Mouse (Mus musculus): ENCODE measurements around the gene Prr5l. TPM values are rescaled to one million over a fixed set of nuclear protein-coding genes. Genes with fewer than 3 reads are reported as not detected.

The Prr5l gene
- polyA plus RNA-seq, 3 experiments from 2014 or later = 1.0 to 2.4 (median 2.4) TPM

DNA sequence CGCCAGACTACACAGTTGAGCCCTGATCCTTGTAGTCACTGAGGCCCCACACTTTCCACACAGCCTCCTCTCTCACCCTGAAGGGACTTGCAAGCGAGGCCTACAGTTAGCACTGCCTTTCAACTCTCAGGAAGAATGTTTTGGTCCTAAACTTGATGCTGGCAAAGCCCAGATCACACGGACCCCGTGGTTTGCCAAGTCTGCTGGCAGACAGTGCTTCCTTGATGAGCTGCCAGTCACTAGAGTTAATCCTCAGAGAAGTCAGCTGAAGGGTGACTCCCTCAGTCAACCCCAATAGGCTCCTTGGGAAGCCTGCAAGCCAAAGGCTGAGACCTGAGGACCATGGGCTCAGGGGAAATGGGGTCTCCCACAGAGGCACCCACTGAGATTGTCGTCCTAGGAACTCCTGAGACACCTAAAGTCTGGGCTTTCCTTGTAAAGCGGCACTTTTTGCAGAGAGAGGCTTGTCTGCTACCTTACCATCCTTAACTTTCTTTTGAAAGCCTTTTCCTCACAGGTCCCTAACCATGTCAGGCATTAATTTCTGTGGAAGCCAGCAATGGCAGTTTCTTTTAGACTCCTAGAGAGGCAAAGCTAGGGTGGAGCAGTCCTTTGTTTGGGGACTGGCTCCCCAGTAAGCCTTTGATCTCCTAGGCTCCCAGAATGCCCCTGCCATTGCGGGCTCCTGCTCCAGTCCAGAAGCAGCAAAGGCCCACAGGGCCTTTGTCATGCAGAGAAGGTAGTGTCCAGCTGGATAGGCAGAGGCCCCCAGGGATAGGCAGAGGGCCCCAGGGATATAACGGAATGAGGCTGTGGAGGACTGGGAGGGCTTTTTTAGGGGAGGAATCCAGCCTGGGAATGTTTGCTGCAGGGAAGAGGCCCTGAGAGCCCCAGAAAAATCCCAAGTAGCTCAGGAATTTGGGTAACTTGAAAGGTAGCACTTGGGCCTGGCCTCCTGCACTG, 160.2 kb downstream of the Prr5l start:
- no peak for ATAC-seq

DNA sequence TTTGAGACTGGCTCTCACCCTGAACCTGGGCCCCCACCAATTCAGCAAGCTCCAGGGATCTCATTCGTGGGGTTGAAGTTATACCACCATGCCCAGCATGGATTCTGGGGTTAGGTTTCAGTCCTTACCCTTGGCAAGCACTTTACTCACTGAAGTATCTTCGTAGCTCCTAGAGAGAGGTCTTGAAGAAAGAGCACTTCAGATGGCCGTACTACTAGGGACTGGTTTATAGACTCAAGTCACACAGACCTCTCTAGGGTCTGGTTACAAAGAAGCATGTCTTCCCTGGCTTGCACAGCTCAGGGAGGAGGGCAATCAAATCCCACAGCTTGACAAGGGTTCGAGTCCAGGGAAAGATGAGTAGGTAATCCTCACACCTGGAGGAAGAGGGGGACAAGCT, 161.0 kb downstream of the Prr5l start:
- no peak for ATAC-seq

DNA sequence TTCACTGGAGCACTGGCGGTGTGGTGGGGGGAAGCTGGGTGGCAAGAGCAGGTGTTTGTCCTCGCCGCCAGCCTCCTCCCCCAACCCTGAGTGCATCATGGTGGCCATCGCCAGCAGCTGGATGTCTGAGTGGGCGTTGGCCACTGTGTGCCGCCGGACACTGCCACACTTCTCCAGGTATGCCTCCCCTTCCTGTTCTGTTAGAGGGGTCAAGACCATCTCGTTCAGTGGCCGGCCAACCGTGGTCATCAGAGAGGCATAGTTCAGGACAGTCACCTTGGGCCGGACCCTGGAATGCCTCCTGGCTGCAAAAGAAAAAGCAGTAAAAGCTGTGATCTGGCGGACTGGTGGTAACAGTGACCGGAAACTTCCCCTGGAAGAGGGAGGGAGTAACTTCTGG, 165.7 kb downstream of the Prr5l start:
- ATAC-seq = no peak

DNA sequence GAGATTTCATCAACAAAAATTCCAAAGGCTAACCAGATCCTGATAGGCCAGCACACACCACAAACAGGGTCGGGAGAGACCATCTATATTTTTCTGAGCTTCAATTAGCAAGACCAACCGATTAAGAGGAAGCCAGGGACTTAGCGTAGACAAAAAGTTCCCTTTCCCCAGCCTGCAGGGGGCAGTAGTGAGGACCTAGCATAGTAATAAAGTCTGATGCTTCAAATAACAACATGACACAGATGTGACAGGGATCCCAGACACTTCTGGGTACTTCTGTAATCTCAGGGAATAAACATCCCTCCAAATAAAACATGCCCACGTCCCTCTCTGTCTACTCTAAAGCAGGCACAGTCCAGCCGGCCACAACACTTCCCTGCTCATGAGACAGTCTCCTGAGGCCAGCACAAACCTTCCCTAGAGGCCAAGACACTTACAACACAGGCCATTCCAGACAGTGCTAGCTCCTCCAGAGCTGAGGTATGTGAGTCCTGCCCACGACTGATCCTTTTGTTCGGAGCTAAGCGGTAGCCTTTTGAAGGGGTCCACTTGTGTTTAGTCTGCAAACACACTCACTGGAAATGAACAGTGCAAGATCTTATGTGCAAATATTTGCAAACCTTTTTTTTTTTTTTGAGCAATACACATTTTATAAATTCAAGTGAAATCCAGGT, 167.0 kb downstream of the Prr5l start:
- ATAC-seq = peak; percentile 60

DNA sequence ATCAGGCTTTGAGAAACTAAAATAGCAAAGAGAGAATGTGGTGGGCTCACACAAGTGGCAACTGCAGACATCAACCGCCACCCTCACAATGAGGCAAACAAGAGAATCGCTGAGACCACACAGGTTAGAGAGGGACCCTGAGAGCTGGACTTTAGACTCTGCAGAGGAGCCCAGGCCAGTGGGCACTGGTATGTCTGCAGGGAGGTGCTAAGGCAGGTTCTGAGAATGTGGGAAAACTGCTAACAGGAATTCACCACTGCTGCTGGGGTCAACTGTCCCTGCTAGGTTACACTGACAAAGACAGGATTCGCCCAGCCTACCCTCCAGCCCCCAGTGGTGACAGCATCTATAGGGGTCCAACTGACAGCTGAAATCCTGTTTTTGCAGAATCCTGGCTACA, 171.2 kb downstream of the Prr5l start:
- no peak for ATAC-seq

DNA sequence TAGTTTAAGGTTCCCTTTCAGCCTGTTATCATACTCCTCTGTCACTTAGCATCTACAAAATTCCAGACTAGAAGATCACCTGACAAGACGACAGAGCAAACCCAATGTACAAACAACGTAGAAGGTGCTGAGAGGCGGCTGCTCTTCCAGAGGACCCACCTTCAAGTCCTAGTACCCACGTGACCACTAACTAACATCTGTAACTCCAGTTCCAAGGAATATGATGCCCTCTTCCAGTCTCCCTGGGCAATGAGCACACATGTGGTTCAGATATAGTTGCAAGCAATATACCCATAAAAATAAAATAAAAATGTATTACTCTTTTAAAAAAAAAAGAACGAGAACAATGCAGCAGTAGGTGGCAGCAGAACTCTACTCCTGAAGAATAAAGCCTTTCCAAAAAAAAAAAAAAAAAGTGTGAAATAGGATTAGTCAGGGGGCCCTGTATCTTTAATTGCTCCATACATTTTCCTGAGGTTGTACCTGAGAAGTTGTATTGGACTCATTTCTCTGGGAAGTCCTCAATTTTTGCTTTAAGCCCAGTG, 176.8 kb downstream of the Prr5l start:
- ATAC-seq = no peak

DNA sequence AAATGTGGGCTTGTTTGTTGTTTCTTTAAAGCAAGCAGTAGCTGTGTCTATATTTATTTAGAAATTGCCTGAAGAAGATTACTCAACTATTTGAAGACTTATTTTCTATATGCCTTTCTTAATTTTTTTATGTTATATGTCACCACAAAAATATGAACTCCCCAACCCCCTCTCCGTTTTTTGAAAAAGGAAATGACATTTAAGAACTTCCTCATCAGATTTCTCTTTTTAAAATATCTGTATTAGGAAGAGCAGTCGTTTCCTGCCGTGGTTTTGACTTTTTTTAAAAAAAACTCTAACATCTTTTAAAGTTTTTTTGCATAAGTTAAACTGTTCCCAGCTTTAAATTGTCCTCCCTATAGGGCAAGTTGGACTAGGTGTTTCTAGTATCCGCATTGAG, 183.5 kb downstream of the Prr5l start:
- ATAC-seq = peak; percentile 39

DNA sequence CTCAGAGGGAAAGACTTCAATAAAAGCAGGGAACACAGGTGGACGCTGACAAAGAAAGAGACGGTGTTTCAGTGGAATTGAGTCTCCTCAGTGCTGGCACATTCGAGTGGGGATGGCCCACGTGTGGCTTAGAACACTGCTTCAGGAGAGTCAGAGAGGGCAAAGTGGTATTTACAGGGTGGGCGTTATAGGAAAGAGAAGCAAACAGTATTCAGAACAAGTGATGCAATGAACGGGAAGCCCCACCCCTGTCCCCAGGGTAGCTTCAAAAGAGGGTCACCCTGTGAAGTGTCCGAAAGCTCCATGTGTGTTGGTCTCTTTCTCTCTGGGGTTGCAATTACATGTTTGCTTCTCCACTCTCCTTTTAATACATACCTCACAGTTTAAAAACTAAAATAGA, 187.2 kb downstream of the Prr5l start:
- ATAC-seq = no peak

DNA sequence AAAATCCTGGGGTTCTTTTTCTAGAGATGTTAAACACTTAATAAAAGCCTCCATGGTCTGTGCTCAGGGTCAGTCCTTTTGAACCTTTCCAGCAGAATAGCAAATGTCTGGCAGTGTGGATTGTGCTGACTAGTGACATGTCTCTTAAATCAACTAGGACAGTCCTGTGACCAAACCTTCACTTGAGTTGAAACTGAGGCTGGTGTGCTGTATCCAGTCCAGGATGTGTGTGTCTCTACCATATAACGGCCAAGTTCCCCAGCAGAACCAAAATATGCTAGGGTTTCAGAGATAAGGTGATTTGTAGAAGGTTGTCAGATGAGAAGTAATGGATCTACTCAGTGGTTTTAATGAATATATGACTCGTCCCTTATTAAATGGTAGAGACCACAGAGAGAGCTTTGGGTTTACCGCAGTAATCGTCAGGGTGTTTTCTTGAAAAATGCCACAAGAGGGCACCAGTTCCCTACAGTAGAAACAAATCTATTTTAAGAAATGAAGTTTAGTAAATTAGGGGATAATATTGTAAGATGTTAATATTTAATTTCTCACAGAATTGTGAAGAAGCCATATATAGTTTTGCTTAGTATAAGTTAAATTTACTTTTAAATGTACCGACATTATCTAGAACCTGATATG, 189.1 kb downstream of the Prr5l start:
- ATAC-seq = peak; percentile 53

DNA sequence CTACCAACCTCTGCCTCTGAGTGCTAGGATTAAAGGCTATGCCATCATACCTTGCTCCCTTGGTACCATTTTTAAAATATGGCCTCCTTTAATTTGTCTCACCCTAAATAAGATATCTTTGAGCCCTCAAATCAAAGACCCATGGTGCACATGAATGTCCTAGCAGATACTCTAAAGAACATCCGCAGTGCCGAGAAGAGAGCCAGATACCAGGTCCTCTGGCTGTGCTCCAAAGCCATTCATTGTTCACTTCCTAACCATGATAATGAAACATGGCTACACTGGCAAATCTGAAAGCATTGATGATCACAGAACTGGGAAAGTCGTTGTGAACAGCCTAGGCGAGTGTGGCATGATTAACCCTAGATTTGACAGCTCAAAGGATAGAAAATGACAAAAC, 189.8 kb downstream of the Prr5l start:
- no peak for ATAC-seq

DNA sequence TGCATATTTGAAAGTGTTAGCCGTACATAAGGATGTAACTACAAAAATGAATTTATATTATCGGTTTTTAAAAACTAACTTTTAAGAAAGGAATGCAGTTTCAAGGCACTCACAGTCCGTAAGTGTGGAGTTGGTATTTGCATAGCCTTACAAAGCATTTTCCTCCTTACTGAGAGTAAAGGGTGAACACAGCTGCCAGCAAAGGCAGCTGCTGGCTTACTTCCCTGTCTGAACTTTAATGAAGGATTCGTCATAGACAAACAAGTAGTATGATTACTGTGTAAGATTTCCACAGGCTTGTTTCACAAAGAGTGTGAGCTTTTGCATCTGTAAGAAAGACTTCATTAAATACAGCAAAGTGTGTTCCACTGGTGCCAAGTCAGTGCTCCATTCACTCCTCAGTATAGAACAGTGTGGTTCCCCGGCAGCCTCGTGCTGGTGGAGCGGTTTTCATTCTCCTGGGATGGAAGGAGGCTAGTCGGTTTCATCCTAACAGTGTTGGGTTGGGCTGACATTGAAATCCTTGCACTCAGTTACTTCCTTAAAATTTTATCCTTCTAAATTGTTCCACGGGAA, 192.5 kb downstream of the Prr5l start:
- ATAC-seq = no peak

DNA sequence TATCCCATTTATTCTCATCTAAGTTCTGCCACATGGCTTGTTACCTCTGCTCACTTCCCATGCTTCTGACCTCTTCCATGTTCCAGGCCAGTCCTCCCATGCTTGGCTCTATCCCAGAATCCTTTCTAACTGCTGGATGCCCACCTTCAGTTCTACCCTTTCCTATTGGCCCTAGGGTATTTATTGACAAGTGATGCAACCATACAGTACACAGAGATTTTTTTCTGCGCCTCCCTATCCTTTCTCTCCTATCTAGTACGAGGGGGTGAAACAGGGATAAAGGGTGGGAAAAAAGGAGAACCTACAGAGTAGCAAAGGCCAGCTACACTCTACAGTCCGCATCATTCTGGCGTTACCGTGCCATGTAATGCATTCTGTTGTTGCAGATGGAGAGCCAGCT, 194.8 kb downstream of the Prr5l start:
- ATAC-seq = no peak

DNA sequence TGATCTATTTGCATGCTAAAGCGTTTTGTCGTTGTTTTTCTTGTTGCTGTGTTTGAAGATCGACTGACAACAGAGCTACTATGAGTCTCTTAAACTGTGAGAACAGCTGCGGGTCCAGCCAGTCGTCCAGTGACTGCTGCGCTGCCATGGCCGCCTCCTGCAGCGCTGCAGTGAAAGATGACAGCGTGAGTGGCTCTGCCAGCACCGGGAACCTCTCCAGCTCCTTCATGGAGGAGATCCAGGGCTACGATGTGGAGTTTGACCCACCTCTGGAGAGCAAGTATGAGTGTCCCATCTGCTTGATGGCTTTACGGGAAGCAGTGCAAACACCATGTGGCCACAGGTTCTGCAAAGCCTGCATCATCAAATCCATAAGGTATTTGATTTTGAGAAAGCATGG, 198.4 kb downstream of the Prr5l start:
- ATAC-seq = no peak

DNA sequence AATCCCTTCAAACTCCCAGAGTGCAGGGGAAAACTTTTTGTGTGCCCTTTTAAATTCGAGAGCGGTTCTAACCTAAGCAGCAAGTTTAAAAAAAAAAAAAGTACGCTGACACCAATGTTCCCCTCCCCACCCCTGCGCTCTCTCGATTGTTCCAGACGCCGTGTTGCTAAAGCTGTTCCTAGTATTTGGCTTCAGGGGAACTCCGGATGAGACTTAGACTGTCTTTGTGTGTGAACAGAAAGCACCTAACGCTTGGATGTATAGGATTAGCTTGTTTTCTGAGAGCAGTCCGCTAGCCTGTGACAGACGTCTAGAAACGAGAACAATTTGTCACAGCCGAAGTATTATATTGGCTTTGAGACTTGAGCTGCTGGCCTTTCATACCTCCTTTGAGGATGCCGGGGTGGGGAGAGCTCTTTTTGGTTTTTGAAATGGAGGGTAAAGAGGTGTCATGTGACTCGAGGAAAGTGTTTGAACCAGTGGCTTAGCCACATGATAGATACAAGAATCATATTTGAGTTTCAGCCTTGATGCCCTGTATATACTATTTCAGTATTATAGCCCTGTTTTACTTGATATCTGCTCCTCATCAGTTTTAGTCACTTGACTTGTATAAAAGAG, 203.6 kb downstream of the Prr5l start:
- ATAC-seq = peak; percentile 53

DNA sequence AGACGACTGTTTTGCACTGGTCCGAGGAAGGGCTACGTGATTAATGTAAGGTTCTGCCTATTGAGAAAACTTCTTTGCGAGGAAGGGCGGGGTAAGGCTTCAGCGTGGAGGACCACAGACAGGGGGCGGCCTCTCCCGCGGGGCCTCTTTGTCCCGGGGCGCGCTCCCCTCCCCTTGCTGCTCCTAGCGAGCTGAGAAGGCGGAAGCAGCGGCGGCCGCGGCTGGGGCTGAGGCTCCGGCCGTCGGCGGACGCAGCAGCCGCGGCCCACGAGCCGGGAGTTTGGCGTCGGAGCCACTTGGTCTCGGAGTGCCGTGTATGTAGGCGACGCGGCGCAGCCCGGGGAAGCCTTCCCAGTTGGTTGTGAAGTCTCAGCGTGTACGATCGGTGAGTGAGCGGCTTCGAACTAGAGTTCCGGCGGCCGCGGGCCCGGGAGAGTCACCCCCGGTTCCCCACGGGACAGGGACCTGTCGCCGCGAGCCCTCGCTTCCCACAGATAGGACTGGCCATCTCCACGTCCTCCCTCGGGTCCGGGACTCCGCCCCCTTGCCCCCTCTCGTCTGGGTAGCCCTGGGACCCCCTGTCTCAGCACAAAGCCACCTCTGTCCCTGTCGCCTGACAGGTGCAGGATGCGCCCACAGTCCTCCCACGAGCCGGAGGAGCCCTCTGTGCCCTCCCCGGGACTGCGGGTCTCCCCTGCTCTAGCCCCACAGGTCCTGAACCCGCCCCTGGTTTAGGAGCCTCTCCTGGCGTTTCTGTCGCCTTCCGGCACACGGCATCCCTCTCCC, 204.4 kb downstream of the Prr5l start, which contains the start of gene Traf6:
Gene Traf6, plus strand, starts transcription at position 194 of the 786 bp plus-strand sequence.
- peak; percentile 91 for ATAC-seq

DNA sequence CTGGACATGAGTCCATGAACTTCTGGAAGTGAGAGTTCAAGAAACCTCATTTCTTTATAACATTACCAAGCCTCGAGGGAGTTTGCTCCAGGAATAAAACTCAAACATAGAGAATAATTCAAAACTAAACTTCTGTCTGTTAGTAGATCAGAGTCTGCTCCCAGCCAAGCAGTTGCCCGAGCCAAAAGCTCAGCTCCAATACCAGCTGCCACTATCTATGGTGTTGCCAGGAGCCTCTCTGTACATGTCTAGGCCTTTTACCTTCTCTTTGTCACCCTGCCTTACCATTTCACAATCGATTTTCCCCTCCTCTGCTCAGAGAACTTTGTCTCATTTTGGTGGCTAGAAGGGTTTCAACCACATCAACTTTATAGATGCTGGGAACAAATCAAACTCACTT, 209.3 kb downstream of the Prr5l start:
- no peak for ATAC-seq

DNA sequence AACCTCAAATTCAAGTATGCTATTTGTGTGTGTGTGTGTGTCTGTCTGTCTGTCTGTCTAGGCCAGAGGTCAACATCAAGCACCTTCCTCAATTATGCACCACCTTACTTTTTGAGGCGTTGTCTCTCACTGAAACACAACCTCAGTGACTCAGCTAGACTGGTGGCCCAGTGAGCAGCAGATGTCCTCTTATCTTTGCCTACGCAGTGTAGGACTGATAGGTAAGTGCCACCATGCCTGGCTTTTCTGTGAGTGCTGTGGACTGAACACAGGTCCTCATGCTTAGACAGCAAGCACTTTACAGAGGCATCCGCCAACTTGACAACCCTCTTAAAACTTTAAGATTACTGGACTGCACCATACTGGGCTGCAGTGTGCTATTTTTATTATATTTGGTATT, 214.1 kb downstream of the Prr5l start:
- ATAC-seq = no peak

DNA sequence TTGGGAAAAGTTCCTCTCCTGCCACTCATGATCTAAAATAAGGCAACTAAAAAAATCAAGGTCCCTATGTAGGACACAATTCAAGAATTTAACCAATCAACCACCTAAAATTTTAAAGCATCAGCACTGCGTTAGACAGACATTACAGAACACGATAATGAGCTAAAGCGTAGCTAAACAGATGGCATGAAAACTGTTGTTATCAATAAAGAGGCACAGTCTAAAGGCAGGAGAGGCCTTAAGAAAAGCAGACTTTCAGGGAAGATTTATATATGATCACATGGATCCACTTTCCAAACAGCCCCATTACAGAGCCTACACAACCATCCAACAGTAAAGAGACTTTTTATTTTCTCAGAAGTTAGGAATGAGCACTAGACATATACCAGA, 217.1 kb downstream of the Prr5l start:
- ATAC-seq = no peak

DNA sequence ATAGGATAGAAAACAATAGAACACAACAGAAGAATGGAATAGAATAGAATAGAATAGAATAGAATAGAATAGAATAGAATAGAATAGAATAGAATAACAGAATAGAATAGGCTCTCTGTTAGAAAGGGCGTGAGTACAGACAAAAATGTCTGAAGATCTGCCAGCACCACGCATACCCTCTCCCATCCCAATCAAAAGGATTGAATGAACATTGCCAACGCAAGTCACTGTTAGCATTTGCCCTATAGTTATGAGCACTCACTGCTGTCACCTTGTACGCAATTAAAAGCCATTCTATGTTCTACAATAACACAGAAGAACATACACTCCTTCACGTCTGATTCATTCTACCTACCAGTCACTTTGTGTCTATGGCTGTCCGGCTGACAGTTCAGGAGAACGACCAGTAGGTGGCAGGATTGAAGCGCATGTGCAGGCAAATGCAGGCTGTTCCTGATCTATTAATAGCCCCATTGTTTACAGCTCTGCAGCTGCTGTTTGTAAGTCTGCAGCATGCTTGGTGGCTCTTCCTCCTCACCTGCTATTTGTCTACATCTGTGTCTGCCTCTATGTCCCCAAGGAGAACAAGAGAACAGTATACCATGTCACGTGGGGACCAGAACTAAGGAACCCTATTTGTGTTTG, 217.6 kb downstream of the Prr5l start:
- peak; percentile 91 for ATAC-seq

Data from inflammation-experienced regulatory T-cells, adult 6 months (primary cell).